Mouse (Mus musculus) embryonic facial prominence, embryonic 12.5 days (tissue): Measurements from ENCODE around the gene Gm49369. TPM values are rescaled to one million over a fixed set of nuclear protein-coding genes. Genes with fewer than 3 reads are reported as not detected.

Experiments
- ATAC-seq: fragments of 200-750 bp; cut with Nextera tagmentation; 2 replicates; pipeline ENCODE4 v1.8.0; 2017; ENCODE audit not compliant: insufficient number of reproducible peaks, insufficient read depth, low FRiP score, low TSS enrichment
- H3K27ac ChIP-seq: fragments of 300-500 bp; sonication (generic); 2 replicates; pipeline ENCODE4 v1.5.1; 2016; ENCODE audit warnings: mild to moderate bottlenecking
- H3K27me3 ChIP-seq: fragments of 300-500 bp; sonication (generic); 2 replicates; pipeline ENCODE4 v1.6.1; 2016; ENCODE audit warnings: mild to moderate bottlenecking, moderate library complexity
- H3K36me3 ChIP-seq: fragments of 300-500 bp; sonication (generic); 2 replicates; pipeline ENCODE4 v1.6.1; 2016; ENCODE audit warnings: mild to moderate bottlenecking
- H3K4me1 ChIP-seq: fragments of 300-500 bp; sonication (generic); 2 replicates; pipeline ENCODE4 v1.6.1; 2016
- H3K4me2 ChIP-seq: fragments of 300-500 bp; sonication (generic); replicated peaks from 2 replicates; pipeline ENCODE4 v1.6.1; 2016; ENCODE audit warnings: mild to moderate bottlenecking, moderate library complexity
- H3K4me3 ChIP-seq: fragments of 300-500 bp; sonication (generic); 2 replicates; pipeline ENCODE4 v1.5.1; 2016; ENCODE audit warnings: mild to moderate bottlenecking
- H3K9ac ChIP-seq: fragments of 300-500 bp; sonication (generic); 2 replicates; pipeline ENCODE4 v1.6.1; 2016; ENCODE audit warnings: mild to moderate bottlenecking, moderate library complexity
- H3K9me3 ChIP-seq: fragments of 300-500 bp; sonication (generic); 2 replicates; pipeline ENCODE4 v1.6.1; 2016; ENCODE audit warnings: mild to moderate bottlenecking, moderate library complexity
- WGBS: fragments of 180-500 bp; shearing (Covaris S2); methylation state at CpG from one replicate; pipeline ENCODE4 v1.1.7; 2016; 5-methylcytosine and 5-hydroxymethylcytosine counted together
- polyA plus RNA-seq: library from polyadenylated mRNA; unstranded; fragments of >200 nt; fragmentation: Nextera tagmentation; extraction: Ambion mirVana; gene quantifications from 2 replicates; pipeline ENCODE4 v1.2.1, GENCODE M21; 2016

The Gm49369 gene
- polyA plus RNA-seq, 1 experiment from 2014 or later, result not detected

DNA sequence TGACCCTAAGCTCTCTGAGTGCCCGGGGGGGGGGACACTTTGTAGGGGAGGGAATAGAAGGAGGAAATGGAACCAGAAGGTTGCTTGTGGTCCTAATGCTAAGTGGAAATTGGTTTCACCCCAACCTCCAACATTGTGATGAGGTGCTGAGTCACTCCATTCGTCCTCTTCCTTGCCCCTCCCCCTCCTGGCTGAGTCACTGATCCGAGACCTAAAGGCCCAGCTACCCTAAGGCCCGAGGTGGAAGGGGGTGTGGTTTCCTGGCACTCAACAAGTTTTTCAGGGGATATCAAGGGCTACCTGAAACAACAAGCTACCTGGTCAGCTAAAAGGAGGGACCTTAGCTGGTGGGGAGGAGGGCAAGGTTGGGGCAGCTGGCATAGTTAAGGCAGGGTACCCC lies 10.7 kb upstream of the Gm49369 start:
- no peak overlapping the region for H3K27ac ChIP-seq
- ATAC-seq, result no peak
- no peak overlapping the region for H3K4me2 ChIP-seq
- H3K27me3 ChIP-seq, result no peaks in the 10 kb centered on the region
- H3K9me3 ChIP-seq, result no peaks in the 10 kb centered on the region
- H3K4me1 ChIP-seq, result no peaks in the 10 kb centered on the region
- no peaks in the 10 kb centered on the region for H3K36me3 ChIP-seq
- H3K4me3 ChIP-seq, result no peak overlapping the region
- 24% methylated on average over 4 of the region's 4 CpGs for WGBS
- no peak overlapping the region for H3K9ac ChIP-seq

DNA sequence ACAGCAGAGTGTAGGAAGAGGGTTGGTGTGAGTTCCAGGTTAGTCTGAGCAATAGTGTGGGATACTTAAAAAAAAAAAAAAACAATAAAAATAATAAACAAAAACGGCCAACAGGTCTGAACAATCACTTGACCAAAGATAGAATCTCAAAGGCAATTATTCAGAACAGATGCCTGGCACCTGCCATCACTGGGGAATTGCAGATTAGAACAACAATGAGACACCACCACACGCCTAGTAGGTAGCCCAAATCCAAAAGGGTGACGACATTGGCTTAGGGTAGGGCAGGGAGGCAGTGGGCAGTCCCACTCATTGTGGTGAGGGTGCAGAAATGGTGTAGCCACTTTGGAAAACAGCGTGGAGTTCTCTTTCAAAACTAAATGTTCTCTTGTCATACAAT lies 9.1 kb upstream of the Gm49369 start:
- H3K27ac ChIP-seq, result no peak overlapping the region
- H3K4me3 ChIP-seq, result no peak overlapping the region
- peaks cover 7% of the 10 kb centered on the region for H3K4me1 ChIP-seq
- no peak for ATAC-seq
- no peak overlapping the region for H3K9ac ChIP-seq
- H3K36me3 ChIP-seq, result no peaks in the 10 kb centered on the region
- H3K4me2 ChIP-seq, result no peak overlapping the region
- 73% methylated on average over 4 of the region's 4 CpGs for WGBS
- no peaks in the 10 kb centered on the region for H3K27me3 ChIP-seq
- no peaks in the 10 kb centered on the region for H3K9me3 ChIP-seq

DNA sequence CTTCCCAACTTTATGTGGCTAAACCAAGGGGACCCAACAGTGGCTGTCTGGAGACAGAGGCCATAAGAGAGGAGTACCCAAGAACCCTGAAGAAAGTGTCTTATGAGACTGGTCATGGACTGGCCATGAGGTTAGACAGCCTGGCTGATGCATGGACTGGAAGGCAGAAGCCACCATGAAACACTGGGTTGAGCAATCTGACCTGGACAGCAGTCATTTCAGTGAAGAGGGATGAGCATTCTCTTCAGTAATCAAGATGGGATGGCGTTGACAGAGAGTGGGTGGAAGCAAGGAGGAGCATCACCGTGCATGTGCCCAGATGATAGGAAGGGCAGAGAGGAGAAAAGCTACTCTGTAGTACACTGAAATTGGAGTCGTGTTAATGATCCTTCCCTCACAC lies 8.6 kb upstream of the Gm49369 start:
- H3K27ac ChIP-seq, result no peak overlapping the region
- no peaks in the 10 kb centered on the region for H3K9me3 ChIP-seq
- H3K4me2 ChIP-seq, result no peak overlapping the region
- peaks cover 12% of the 10 kb centered on the region for H3K4me1 ChIP-seq
- WGBS, result 75% methylated on average over 3 of the region's 3 CpGs
- ATAC-seq, result no peak
- no peak overlapping the region for H3K4me3 ChIP-seq
- no peaks in the 10 kb centered on the region for H3K27me3 ChIP-seq
- no peaks in the 10 kb centered on the region for H3K36me3 ChIP-seq
- no peak overlapping the region for H3K9ac ChIP-seq

DNA sequence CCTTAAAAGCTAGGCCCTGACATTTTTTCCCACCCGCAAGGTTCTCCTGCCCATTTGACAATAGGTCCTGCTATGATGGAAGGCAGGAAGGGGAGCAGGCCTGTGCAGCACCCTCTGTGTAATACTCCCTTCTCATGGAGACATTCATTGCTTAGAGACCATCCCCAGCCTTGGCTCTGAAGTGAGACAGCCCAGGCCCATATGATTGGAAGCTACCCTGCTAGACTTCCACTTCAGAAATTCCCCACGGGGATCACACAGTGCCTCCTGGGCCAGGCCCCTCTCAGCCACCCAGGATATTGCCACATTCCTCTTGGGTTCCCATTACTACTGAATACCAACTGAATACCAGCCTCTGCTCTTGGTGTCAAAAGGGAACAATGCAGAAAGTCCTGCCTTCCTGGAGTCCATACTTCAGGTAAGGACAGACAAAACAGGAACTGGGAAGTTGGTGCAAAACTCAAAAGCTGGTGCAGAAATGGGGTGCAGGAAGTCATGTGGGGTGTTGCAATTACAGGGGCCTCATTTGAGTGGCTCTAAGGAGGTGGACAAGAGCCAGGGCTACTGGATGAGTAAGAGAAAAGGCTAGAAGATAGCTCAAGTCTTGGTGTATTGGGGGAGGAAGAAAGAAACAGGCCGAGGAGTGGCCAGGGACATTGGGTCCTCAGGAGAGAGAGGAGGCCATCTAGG lies 7.6 kb upstream of the Gm49369 start:
- no peaks in the 10 kb centered on the region for H3K9me3 ChIP-seq
- WGBS, result 87% methylated on average over 3 of the region's 3 CpGs
- H3K4me1 ChIP-seq, result peaks cover 17% of the 10 kb centered on the region
- H3K4me2 ChIP-seq, result no peak overlapping the region
- no peak overlapping the region for H3K9ac ChIP-seq
- no peak overlapping the region for H3K27ac ChIP-seq
- H3K36me3 ChIP-seq, result peaks cover 2% of the 10 kb centered on the region; the same call in 1 of the 2 replicates
- no peak for ATAC-seq
- no peaks in the 10 kb centered on the region for H3K27me3 ChIP-seq
- no peak overlapping the region for H3K4me3 ChIP-seq

DNA sequence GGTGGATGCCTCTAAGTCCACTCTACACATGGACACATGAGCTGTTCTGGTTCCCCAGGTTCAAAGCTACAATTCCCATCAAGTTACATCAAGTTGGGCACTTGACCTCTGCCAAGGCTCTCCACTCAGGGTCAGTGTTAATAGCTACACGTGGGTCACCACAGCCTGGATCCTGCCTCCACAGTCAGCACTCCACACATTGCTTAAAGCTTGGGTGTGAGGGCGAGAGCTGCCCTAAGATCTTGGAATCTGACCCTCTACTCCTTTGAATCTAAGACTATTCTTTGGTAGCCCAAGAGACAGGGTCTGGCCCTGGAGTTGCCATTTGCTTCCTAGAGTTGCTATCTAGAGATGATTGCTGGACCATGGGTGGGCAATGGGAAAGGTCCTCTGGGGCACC lies 6.3 kb upstream of the Gm49369 start:
- Histone ChIP-seq H3K4me2 (no peak overlapping the region), H3K36me3 (peaks cover 16% of the 10 kb centered on the region), H3K27ac (0 out of 2 replicates have a peak overlapping the region, but pooled peaks have one; percentile 18), H3K4me1 (peaks cover 17% of the 10 kb centered on the region), H3K27me3 (no peaks in the 10 kb centered on the region), H3K4me3 (no peak overlapping the region), H3K9me3 (no peaks in the 10 kb centered on the region), H3K9ac (no peak overlapping the region)
- WGBS, result 95% methylated on average over 2 of the region's 2 CpGs
- no peak for ATAC-seq

DNA sequence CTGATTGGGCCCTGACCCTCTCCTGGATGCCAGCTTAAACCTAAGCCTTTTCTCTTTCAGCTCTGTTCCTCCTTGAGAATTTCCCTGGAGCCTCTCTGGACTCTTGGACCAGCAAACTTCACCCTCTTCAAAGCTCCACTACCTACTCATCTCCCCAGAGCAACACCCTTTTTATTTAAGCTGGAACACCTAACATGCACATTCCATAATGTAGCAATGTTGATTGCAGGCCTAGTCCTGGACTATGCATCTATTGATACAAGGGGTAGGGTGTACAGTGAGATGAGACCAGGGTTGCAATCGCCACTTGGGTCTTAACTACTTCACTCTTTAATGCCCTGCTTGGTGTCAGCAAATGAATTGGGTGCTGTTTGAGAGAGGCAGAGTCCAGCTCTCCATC lies 5.7 kb upstream of the Gm49369 start:
- no peaks in the 10 kb centered on the region for H3K27me3 ChIP-seq
- peaks cover 17% of the 10 kb centered on the region for H3K4me1 ChIP-seq
- peak overlapping the region; percentile 81 for H3K4me3 ChIP-seq
- WGBS, result 100% methylated on average over 1 of the region's 1 CpGs
- H3K9ac ChIP-seq, result no peak overlapping the region
- H3K36me3 ChIP-seq, result peaks cover 21% of the 10 kb centered on the region
- no peak for ATAC-seq
- peak overlapping the region; percentile 18; the same call in 1 of the 2 replicates for H3K27ac ChIP-seq
- peak overlapping the region; percentile 93 for H3K4me2 ChIP-seq
- H3K9me3 ChIP-seq, result no peaks in the 10 kb centered on the region

DNA sequence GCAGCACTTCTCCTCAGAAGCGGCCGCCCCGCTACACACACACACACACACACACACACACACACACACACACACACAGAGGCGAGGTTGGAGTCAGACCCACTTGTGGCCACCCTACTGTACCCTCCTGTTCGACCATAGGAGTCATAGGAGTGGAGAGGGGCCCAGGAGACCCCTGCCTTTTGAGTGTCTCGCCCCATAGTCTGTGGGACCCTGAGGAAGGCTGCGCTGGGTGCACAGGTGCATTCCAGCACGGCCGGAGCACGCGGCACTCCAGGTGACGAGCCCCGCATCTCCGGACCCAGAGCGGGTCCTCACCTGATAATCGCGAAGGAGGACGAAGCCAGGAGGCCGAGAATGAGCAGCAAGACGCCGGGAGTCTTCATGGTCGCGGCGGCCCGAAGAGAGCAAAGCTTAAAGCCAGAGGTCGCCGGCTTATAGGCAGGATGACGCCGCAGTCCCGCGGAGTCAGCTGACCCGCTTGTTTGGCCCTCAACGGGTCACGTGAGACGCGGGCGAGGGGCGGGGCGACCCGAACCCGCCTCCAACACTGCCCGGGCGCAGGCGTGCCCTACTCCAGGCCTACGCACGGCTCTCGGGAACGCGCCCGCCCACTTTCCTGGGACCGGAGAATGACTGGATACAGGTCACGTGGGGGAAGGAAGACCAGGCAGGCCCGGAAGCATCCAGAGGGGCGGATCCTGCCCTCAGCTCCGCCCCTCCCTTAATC lies 5.1 kb upstream of the Gm49369 start, which contains the start of gene Ctsd:
Ctsd (minus strand) TSS at position 620 of the 730 bp plus-strand sequence.
- peak within 1 kb of the TSS; percentile 81 for H3K4me3 ChIP-seq
- no peaks in the 10 kb centered on the region for H3K9me3 ChIP-seq
- no peaks in the 10 kb centered on the region for H3K27me3 ChIP-seq
- H3K4me2 ChIP-seq, result peak within 1 kb of the TSS; percentile 93
- H3K36me3 ChIP-seq, result peaks cover 27% of the 10 kb centered on the region
- under 1% methylated on average over 52 of the region's 55 CpGs for WGBS
- H3K27ac ChIP-seq, result peak within 1 kb of the TSS; percentile 66
- peaks cover 17% of the 10 kb centered on the region for H3K4me1 ChIP-seq
- peak; percentile 88 for ATAC-seq
- peak within 1 kb of the TSS; percentile 74 for H3K9ac ChIP-seq

DNA sequence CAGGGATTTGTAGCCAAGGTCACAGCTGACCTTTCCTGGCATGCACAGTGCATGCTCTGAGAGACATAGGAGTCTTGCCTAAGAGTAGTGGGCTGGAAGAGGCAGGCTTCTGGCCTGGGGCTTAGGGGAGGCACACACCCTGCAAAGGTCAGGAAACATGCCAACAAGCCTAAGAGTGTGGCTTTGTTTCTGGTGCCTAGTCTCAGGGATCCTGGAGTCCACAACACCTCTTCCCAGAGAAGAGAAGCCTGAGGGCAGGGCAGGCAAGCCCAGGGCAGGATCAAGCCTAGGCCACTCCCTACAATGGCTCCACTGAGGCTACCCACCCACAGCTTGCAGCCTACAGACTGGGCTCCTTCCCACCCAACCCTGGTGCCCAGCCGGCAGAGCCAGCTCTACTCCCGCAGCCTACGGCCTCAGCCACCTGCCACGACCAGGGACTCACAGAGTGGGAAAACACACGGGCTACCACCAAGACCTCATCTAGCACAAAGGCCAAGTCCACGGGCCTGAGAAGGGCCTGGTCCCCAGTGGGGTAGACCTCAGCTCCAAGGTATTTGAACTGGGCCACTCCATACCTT lies 4.2 kb upstream of the Gm49369 start:
- Histone ChIP-seq H3K4me2 (peak overlapping the region; percentile 93), H3K4me1 (peaks cover 17% of the 10 kb centered on the region), H3K36me3 (peaks cover 36% of the 10 kb centered on the region), H3K4me3 (peak overlapping the region; percentile 81), H3K27ac (no peak overlapping the region), H3K27me3 (no peaks in the 10 kb centered on the region), H3K9me3 (no peaks in the 10 kb centered on the region), H3K9ac (peak overlapping the region; percentile 74)
- ATAC-seq, result 0 out of 2 replicates have a peak, but pooled peaks have one; percentile 5
- 66% methylated on average over 6 of the region's 6 CpGs for WGBS

DNA sequence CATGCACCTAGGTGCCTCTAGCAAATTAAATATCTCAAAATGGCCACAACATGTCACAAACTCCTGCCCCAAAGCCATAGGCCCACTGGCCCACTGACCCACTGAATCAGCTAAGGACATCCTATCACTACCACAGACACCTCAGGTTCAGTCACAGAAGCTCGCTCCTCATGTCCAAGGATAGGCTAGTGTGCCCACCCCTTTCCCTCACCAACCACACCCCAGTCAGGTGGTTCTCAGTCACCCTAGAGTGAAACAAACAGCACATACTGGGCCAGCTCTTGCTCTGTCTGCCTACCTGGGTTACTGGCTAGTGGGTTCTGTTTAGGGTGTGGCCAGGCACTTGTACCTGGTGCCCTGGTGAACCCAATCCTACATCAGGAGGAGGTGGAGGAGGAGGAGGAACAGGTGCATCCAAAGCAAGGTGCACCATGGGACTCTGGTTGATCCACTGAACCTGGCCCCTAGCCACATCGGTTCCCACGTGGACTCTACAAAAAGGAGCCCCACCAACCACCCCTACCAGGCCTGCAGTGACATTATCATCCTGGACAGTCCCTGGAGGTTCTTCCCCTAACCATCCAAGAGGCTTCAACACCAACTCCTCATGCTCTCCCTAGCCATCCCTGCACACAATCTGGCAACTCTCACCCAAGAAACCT lies 3.4 kb upstream of the Gm49369 start:
- Histone ChIP-seq H3K27me3 (no peaks in the 10 kb centered on the region), H3K4me3 (peak overlapping the region; percentile 81), H3K9me3 (no peaks in the 10 kb centered on the region), H3K4me2 (peak overlapping the region; percentile 93), H3K9ac (0 out of 2 replicates have a peak overlapping the region, but pooled peaks have one; percentile 74), H3K36me3 (peaks cover 44% of the 10 kb centered on the region), H3K4me1 (peaks cover 17% of the 10 kb centered on the region), H3K27ac (no peak overlapping the region)
- 87% methylated on average over 3 of the region's 3 CpGs for WGBS
- no peak for ATAC-seq

DNA sequence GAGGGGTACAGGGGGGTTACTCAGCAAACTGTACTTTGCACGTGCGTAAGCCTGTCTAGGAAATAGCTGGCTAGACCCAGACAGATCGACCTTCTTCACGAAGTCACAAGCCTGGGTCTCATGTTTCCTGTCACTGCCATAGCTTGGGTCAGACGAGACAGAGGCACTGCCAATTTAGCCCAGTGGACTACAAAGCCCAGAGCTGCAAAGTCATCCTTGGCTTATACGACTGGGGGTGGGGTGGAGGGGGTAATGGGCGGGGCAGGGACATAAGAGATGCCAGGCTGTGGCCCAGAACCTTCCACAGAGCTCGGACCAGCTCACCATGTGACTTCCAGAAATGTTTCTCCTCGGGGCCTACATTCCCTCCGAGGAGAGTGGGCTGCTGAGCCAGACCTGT lies 1.8 kb upstream of the Gm49369 start:
- no peak overlapping the region for H3K9ac ChIP-seq
- H3K27ac ChIP-seq, result no peak overlapping the region
- no peaks in the 10 kb centered on the region for H3K27me3 ChIP-seq
- no peak overlapping the region for H3K4me3 ChIP-seq
- peaks cover 60% of the 10 kb centered on the region for H3K36me3 ChIP-seq
- peaks cover 17% of the 10 kb centered on the region for H3K4me1 ChIP-seq
- H3K4me2 ChIP-seq, result no peak overlapping the region
- ATAC-seq, result no peak
- WGBS, result 86% methylated on average over 10 of the region's 10 CpGs
- no peaks in the 10 kb centered on the region for H3K9me3 ChIP-seq

DNA sequence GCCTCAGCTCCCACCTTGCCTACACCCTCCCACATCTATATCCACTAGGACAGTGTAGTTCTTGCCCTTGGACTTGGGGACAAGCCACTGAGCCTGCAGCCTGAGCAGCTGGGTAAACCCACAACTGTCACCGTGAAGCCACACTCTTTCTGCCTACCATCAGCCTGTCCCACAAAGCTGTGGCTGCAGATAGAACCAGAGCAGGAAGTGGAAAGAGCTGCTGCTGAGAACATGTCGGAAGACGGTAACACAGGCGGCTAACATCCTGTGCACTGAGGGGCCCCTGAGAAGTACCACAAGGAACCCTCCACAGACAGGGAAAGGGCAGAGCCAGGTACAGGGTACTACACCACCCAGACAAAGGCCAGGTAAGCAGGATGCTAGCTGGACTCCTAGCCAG lies 1.3 kb downstream of the Gm49369 start:
- Histone ChIP-seq H3K4me1 (peaks cover 6% of the 10 kb centered on the region), H3K9me3 (no peaks in the 10 kb centered on the region), H3K4me3 (no peak overlapping the region), H3K4me2 (no peak overlapping the region), H3K9ac (no peak overlapping the region), H3K27ac (no peak overlapping the region), H3K36me3 (peaks cover 89% of the 10 kb centered on the region), H3K27me3 (no peaks in the 10 kb centered on the region)
- 91% methylated on average over 4 of the region's 4 CpGs for WGBS
- ATAC-seq, result no peak
